Mouse (Mus musculus) mesoderm, embryonic 11.5 days (tissue): ENCODE data around the gene Gstm1.
"Not testable (repeated sequence)": the region's sequence is repeated elsewhere in the genome, so short reads cannot be mapped to it uniquely, and the experiment has no call there.

Experiments
- DNase-seq: peaks from one replicate; pipeline ENCODE4 v3.0.0-alpha.2; 2012; ENCODE audit warnings: low read depth, low spot score

Gene Gstm1

DNA sequence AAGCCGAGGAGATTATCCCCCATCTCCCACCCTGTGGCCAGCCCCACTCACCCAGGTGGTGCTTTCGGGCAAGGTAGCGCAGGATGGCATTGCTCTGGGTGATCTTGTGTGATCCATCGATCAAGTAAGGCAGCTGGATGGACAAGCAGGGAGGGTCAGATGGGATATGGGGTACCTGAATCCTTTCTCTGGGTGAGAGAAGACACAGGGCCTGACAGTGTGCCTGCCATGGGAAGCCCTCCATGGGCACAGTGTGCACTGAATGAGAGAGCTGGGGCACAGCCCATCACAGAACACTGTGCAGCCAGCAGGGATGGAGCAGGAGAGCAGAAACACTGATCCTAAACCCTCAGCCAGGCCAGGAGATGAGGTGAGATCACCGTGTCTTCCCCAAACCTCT lies 1.3 kb downstream of the Gstm1 start:
- not testable (repeated sequence) for DNase-seq

DNA sequence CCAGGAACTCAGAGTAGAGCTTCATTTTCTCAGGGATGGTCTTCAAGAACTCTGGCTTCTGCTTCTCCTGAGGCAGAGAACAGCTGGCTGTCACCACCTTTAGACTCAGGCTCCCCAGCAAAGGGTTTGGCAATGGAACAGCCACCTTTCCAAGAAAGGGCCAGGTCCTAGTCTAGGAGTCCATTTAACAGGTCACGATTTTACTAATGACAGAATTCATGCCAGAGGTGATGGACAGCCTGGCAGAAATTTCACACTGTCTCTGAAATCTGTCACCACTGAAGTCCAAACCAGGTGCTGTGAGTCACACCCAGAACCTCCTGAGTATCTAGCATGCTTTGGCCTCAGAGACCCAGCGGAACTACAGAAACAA lies 2.8 kb downstream of the Gstm1 start:
- DNase-seq = no peak

DNA sequence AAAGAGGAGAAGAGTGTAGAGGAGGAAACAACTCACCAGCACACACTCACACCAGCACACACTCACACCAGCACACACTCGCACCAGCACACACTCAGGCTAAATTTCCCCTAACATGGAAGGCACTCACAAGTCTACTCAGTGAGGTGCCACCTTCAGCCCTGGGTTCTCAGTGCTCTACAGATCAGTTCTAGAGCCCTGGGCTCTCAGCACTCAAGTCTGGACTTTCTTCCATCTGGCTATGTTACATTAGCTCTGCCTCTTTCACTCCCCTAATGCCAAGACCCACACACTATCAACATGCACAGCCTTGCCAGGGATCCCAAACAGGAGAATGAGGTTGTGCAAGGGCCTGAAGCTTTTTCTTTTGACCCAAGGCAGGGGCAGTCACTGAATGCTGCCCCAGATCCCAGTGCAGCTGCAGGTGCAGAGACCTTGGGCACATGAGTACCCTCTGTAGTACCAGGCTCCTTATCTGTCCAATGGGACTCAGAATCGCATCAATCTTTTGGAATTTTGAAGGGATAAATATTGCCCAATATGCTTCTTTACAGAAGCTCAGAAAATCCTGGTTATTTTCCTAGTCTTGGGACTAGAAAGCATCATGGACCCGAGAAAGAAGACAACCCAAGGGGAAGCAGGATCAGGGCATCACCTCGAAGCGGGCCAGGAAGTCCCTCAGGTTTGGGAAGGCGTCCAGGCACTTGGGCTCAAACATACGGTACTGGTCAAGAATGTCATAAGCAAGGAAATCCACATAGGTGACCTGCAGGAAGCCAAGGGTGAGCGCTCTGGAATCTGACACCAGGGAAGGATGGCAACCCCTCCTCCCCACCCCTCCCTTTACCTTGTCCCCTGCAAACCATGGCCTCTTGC lies 3.4 kb downstream of the Gstm1 start:
- DNase-seq = no peak

DNA sequence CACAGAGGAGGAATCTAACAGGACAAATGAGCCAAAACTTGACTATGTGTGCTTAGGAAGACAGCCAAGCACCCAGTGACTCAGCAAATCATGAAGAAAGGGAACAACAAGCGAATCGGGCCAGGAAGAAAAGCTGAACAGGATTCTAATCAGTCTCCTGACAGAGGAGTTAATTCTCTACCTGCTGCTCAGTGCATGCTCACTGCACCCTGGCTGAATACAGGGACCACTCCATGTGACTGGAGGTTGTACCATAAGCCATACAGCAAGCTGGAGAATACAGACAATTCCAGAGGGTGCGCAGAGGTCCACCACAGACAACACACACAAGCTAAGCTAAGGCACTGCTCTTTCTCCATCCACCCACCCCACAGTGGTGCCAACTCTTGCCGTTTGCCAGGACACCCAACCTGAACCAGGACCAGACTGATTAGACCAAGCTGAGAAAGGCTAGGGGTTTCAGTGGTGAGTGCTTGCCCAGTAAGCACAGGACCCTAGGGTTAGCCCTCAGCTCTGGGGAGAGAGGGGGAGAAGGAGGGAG lies 4.4 kb downstream of the Gstm1 start:
- DNase-seq = no peak

DNA sequence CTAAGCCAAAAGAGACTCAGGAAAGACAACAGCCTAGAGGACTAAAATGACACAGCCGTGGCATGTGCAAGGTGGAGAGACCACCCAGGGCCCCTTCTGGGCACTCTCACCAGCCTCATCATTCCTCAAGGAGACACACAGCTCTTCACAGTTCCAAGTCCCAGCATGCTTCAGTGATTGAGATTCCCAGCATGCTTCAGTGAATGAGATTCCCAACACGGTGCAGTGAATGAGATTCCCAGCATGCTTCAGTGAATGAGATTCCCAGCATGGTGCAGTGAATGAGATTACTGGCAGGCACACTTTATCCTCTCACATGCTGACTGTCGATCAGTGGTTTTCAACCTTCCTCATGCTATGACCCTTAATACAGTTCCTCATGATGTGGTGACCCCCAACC lies 6.2 kb downstream of the Gstm1 start:
- DNase-seq = no peak

DNA sequence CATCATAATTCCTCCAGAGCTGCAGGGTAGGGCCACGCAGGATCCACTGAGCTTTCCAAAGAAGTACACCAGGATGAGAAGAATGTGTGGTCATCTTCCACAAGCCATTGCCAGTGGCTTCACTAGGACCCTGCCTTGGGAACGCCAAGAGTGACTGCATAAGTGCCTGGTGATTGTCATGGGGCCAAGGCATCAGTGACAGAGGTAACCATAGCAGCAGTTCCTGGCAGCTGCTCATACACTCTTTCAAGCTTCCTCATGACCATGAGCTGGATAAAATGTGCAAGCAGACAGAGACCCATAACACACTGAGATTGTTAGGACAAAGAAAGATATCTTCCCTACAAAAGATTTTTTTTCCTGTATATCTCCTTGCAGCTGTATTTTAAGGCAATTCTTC lies 7.5 kb downstream of the Gstm1 start:
- DNase-seq = no peak

DNA sequence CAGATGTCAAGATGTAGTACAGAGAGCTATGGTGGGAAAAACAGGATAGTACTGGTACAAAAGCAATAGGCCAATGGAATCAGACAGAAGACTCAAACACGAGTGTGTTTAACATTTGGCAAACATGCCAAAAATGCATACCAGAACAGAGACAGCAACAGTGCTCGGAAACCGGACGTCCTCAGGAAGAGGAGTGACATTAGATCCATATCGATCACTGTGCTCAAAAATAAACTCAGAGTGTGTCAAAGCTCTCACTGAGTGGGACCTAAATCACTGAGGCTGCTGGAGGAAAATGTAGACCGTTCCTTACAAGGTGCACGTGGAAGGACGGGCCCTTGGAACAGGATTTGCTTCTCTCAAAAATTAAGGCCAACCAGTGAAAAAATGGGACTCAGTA lies 15.8 kb downstream of the Gstm1 start:
- no peak for DNase-seq

DNA sequence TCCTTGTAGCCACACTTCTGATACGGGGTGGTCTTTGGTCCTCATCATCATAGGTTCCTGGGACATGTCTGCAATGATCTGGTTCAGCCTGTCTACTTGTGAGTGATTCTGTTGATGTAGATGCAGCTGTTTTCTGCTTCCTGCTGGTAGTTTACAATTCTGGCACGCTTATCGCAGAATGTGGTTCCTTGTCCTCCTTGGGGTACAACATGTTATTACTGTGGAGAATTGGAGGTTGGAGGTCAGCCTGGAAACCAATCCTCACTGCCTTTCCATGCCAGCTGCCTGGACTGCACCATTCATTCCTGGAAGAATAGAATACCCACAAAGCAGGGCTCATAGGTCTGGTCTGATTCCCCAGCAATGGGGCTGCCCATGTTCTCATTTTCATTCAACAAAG lies 18.3 kb downstream of the Gstm1 start:
- no peak for DNase-seq

DNA sequence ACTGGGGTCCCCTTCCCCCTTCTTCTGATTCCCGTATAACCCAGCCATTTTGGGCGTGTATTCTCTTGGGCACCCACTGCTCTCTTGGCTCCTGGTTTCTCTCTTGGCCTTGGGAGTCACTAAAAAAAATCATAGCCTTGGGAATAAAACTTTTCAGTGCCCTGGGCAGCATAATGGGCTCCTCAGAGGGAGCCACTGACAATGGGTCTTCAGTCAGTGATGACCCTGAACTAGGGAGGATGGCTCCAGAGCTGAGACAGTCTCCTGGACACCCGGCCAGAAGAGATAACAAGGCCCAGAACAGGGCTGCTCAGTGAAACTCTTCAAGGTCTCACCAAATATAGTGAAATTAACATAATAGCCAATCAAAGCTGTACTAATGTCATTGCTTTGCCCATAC lies 19.2 kb downstream of the Gstm1 start:
- DNase-seq = no peak

DNA sequence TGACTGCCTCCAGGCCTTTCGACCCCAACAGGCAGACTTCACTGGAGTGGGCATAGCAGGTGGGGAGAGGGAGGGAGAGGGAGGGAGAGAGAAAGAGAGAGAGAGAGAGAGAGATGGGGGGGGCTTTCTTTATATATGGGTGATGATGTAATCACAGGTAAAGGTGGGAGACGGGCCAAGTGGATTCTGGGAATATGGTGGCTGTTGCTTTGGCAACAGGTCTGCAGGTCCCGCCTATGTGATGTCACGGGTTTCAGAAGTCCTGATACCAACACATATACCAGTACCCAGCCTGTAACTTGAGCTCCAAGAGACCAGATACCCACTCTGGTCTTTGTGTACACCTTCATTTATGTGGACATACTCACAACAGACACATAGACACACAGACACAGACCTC lies 21.2 kb downstream of the Gstm1 start:
- no peak for DNase-seq

DNA sequence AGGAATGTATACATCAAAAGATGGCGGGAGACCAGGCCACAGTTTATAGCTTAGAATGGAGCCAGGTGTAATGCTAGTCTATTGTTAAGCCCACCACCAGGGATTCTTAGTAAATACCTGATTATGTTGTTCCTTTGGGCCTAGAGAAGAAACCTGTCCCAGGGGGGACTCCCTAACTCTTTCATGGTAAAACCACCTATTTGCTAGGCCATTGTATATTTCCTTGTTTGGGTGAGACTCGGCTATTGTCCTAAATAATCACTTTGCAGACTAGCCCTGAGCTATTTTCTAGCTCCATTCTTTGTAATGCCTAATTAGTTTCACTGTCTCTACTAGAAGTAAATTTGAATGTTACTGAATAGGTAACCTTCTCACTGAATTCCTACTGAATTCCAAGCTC lies 21.8 kb downstream of the Gstm1 start:
- DNase-seq = not testable (repeated sequence)

DNA sequence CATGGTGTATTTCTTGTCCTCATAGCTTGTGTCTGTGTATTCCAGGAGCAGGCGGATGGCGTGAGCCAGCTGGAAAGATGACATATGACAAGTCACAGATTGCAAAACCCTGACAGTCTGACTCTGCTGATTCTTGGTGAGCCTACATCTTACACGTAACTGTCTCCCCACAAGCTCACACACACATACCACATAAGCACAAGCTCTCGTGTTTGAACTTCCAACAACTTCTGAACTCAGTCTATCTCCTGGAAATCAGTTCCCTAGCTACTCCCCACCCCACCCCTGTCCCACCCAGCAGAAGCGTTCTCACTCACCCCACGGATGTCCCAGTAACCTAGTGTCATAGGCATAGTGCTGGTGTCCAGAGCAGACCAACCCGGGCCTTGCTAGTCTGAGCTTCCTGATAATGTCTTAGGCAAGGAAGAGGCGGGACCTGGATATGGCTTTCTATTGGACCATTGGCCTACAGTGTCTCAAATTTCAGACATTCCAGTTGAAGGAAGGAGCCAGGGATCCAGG lies 31.7 kb downstream of the Gstm1 start, which contains the start of gene Gstm2:
Gene Gstm2 (minus strand): TSS at position 413 of the 522 bp plus-strand sequence.
- peak; percentile 63 for DNase-seq

DNA sequence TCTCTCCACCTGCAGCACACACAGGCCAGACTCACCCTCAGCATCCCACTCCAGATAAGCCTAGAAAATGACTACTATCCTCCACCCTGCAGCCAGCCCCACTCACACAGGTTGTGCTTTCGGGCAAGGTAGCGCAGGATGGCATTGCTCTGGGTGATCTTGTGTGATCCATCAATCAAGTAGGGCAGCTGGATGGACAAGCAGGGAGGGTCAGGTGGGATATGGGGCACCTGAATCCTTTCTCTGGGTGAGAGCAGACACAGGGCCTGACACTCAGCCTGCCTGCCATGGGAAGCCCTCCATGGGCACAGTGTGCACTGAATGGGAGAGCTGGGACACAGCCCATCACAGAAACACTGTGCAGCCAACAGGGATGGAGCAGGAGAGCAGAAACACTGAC lies 32.6 kb downstream of the Gstm1 start:
- not testable (repeated sequence) for DNase-seq

DNA sequence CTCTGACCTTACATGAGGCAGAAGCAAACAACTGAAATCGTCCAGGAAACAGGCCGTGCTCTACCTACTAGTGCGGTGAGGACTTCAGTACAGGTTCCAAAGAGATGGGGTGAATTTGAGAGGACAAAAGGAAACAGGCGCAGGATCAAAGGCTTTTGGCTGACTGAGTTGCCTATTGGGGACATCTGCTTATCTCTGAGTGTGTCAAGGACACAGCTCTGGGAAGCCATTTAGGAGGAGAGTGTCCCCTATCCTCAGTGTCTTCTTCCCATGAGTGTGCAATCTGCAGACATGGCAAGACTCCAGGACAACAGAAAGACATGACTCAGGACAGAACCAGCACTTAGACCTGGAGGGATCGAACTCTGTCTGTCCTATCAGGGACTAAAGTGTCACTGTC lies 33.3 kb downstream of the Gstm1 start:
- no peak for DNase-seq

DNA sequence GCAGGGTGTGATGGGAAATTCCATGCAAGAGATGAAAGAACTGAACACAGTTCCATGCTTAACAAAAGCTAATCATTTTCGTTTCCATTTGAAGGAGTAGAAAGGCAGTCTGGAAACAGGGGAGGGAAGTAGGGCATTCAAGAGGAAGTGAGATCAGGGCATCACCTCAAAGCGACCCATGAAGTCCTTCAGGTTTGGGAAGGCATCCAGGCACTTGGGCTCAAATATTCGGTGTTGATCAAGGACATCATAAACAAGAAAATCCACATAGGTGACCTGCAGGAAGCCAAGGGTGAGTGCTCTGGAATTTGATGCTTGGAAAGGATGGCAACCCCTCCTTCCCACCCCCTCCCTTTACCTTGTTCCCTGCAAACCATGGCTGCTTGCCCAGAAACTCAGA lies 34.0 kb downstream of the Gstm1 start:
- DNase-seq = no peak

DNA sequence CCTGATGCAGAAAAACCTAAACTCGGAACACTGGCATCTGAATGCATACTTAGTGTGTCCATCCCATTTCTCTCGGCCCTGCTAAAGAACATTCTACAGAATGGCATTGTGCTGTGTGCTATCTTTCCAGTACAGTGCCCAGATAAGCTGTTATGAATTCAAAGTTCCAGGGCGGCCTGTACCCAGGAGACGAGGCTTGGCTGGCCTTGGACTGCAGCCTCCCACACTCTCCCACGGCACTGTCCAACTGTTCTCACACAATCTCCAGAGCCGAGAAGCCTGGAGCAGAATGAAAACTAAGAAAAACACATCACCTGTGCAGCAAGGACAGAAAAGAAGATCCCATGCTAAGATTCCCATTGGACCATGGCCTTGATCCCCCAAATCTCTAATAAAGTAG lies 35.0 kb downstream of the Gstm1 start:
- DNase-seq = no peak

DNA sequence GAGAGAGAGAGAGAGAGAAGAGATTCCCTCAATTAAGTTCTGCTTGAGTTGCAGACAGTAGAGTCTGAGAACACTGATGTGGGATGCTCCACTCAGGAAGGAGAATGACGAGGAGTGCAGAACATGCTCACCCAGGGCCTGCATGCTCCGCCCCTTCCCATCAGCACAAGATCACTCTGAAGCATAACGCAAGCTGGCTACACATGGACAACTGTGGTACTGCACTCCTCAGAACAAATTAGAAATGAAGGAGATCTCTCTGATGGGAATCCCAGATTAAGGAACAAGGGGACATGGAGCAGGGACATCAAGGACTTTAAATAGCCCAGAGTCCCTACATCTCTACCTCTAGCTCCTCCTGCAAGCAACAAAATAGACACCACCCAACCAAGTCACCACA lies 36.5 kb downstream of the Gstm1 start:
- no peak for DNase-seq

DNA sequence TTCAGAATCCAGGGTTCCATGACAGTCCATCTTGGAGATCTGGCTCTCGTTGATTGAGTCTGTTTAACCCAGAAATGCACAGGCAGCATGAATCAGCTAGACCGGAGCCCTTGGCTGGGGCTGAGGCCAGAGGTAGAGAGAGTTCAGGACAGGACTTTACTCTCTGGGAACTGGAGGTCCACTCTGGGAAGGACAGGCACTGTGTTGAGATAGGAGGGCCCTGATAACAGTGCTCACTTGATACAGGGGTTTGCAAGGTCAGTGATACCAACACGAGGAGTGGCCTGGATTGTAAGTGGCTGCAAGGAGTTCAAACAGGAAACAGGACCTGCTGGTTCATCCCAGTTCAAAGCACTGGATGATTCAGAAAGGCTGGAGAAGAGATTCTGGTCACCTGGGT lies 40.1 kb downstream of the Gstm1 start:
- no peak for DNase-seq

DNA sequence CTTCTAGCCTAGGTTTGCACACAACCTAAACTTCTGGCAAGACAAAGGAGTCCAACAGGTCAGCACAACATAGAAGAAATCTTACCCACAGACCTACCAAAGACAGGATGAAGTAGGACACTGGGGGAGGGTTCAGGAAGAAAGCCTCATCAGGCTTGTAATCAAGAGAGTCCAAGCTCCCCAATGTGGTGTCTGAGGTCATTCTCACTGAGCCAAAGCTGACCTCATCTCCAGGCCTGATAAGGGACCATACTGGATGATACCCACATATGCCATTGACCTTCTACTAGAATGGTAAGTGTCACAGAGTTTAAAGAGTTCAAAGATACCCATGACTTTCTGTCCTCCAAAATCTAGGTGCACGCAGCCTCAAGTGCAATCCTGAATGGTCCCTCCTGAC lies 43.5 kb downstream of the Gstm1 start:
- DNase-seq = no peak

DNA sequence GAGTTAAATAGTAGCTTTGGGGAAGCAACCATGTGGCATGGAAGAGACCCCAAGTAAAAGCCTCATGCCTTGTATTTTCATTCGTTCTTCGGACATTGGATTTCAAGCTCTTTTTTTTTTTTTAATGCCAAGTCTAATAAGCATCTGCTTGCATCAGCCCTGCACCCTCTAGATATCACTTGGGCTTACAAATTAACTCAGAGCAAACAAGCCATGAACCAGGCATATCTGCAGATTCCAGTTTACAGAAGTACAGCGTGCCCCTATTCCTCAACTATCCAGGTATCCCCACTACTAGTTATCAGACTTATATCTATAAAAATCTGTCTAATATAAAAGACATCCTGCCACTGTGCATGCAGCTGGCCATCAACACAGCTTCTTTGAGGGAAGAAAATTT lies 45.7 kb downstream of the Gstm1 start:
- DNase-seq = no peak

DNA sequence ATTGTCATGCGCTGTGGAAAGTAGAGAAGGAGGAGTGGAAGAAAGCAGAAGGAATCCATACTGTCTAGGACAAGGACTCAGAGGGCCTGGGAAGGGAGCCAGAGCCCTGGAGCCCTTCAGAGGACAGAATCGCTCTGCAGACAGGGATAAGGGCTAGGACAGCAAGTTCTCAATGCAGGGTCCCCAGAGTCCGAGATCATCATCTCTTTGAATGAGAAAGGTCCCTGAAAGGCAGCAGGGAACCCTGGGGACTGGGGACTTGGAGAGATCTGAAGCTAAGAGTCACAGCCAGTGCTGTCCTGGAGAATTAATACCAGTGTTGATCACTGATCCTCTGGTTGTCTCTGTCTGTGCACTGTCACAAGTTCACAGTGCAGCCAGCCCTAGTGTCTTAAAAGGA lies 46.7 kb downstream of the Gstm1 start:
- DNase-seq = not testable (repeated sequence)

DNA sequence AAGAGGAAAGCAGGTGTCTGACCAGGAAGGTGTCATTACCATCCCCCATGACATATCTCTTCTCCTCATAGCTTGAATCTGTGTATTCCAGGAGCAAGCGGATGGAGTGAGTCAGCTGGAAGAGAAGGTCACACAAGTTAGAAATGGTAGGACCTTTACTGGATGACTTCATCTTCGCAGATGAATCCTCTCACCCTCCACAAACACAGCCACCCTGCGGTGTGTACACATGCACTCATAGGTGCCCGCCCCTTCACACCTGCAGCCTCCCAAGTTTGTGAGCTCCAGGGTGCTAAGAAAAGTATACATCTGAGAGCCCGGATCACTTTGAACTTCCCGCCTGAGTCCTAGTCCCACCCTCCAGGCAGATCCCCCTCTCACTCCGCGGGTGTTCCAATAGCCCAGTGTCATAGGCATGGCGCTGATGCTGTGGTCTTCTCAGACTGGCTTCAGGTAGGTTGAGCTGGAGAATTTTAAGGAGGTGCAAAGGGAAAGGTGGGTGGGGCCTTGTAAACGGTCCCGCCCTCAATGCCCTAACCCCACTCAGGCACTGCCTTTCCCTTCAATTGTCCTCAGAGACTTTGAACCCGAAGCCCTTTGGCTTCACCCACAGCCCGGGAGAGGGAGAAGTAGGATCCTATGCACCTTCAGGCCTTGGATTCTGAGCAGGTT lies 48.9 kb downstream of the Gstm1 start, which contains the start of gene Gstm3:
Gene Gstm3 (minus strand): TSS at position 560 of the 672 bp plus-strand sequence.
- DNase-seq = no peak

DNA sequence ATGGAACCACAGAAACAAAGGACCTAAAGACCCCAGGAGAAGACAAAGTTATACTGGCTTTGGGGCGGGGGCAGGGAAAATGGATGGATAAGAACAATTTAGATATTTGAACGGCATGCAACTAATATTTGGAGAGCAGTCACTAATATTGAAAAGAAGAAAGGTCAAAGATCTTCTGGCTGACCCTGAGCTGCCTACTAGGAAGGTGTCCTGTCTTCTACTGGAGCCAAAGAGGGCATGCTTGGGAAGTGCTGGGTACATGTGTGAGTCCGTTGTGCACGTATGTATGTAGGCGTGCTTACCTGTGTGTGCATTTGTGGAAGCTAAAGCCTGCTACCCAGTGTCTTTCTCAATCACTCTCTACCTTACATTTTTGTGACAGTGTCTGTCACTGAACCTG lies 51.1 kb downstream of the Gstm1 start:
- no peak for DNase-seq
